Mouse (Mus musculus) lung, embryonic 14.5 days (tissue): ENCODE measurements around the gene Aqp1. TPM values are rescaled to one million over a fixed set of nuclear protein-coding genes. Genes with fewer than 3 reads are reported as not detected.

Source experiments
- ATAC-seq: fragments of 200-750 bp; cut with Nextera tagmentation; 2 replicates; pipeline ENCODE4 v1.8.0; 2017; ENCODE audit warnings: mild to moderate bottlenecking, moderate TSS enrichment, moderate library complexity; ENCODE audit not compliant: insufficient read depth
- DNase-seq: peaks from one replicate; pipeline ENCODE4 v3.0.0-alpha.2; 2015
- H3K27ac ChIP-seq: fragments of 300-500 bp; sonication (generic); 2 replicates; pipeline ENCODE4 v1.5.1; 2014; ENCODE audit warnings: low read depth, mild to moderate bottlenecking, moderate library complexity
- H3K27me3 ChIP-seq: fragments of 300-500 bp; sonication (generic); 2 replicates; pipeline ENCODE4 v1.6.1; 2014; ENCODE audit warnings: low read length, control low read depth; ENCODE audit not compliant: insufficient read depth
- H3K36me3 ChIP-seq: fragments of 300-500 bp; sonication (generic); 2 replicates; pipeline ENCODE4 v1.6.1; 2014; ENCODE audit warnings: control low read depth; ENCODE audit not compliant: insufficient read depth
- H3K4me1 ChIP-seq: fragments of 300-500 bp; sonication (generic); 2 replicates; pipeline ENCODE4 v1.6.1; 2014; ENCODE audit warnings: antibody characterized with exemption, control low read depth; ENCODE audit not compliant: insufficient read depth
- H3K4me2 ChIP-seq: fragments of 300-500 bp; sonication (generic); 2 replicates; pipeline ENCODE4 v1.6.1; 2014; ENCODE audit warnings: mild to moderate bottlenecking
- H3K4me3 ChIP-seq: fragments of 300-500 bp; sonication (generic); 2 replicates; pipeline ENCODE4 v1.5.1; 2014; ENCODE audit warnings: low read depth, low read length
- H3K9ac ChIP-seq: fragments of 300-500 bp; sonication (generic); 2 replicates; pipeline ENCODE4 v1.6.1; 2014
- H3K9me3 ChIP-seq: fragments of 300-500 bp; sonication (generic); 2 replicates; pipeline ENCODE4 v1.6.1; 2016; ENCODE audit warnings: low read depth, low read length, control low read depth
- CTCF ChIP-seq: IDR thresholded peaks from 2 replicates; pipeline ENCODE4 v1.5.1; 2016; ENCODE audit warnings: antibody characterized with exemption, low read depth
- WGBS: fragments of 180-500 bp; shearing (Covaris S2); extraction: QIAGEN DNeasy Blood & Tissue Kit; methylation state at CpG from one replicate; pipeline ENCODE4 v1.1.7; 2014; 5-methylcytosine and 5-hydroxymethylcytosine counted together
- polyA plus RNA-seq: library from polyadenylated mRNA; unstranded; fragments of >200 nt; fragmentation: Nextera tagmentation; extraction: Ambion mirVana; gene quantifications from 2 replicates; pipeline ENCODE4 v1.2.1, GENCODE M21; 2014

Gene Aqp1
- polyA plus RNA-seq, 1 experiment from 2014 or later, result 4.4 TPM

GRCm38 (mm10) chr6:55310179-55310578, 26.1 kb upstream of the Aqp1 start:
- no peak for ATAC-seq
- no peak overlapping the region for H3K27ac ChIP-seq
- H3K4me2 ChIP-seq, result no peak overlapping the region
- 43% methylated on average over 2 of the region's 2 CpGs for WGBS
- DNase-seq, result peak; percentile 29
- H3K9ac ChIP-seq, result no peak overlapping the region
- H3K4me3 ChIP-seq, result no peak overlapping the region
- H3K36me3 ChIP-seq, result 0 out of 2 replicates have a peak, but pooled peaks cover 10% of the 10 kb centered on the region
- H3K27me3 ChIP-seq, result no peaks in the 10 kb centered on the region
- no peaks in the 10 kb centered on the region for H3K4me1 ChIP-seq
- no peak for TF ChIP-seq CTCF
- no peaks in the 10 kb centered on the region for H3K9me3 ChIP-seq

- Histone ChIP-seq H3K4me3 (no peak overlapping the region), H3K27ac (no peak overlapping the region), H3K4me1 (no peaks in the 10 kb centered on the region), H3K9me3 (no peaks in the 10 kb centered on the region), H3K9ac (no peak overlapping the region), H3K27me3 (no peaks in the 10 kb centered on the region), H3K36me3 (0 out of 2 replicates have a peak, but pooled peaks cover 10% of the 10 kb centered on the region), H3K4me2 (no peak overlapping the region)
- 37% methylated on average over 5 of the region's 5 CpGs for WGBS
- DNase-seq (no peak), ATAC-seq (no peak)
- no peak for TF ChIP-seq CTCF
These were observed 24.3 kb upstream of the Aqp1 start for GRCm38 (mm10) chr6:55311962-55312361.

- no peak for DNase-seq
- no peak for ATAC-seq
These were observed 22.3 kb upstream of the Aqp1 start for GRCm38 (mm10) chr6:55313893-55314292.

GRCm38 (mm10) chr6:55314628-55315027, 21.6 kb upstream of the Aqp1 start:
- ATAC-seq, result no peak
- no peak for DNase-seq
- Histone ChIP-seq H3K9ac (no peak overlapping the region), H3K9me3 (no peaks in the 10 kb centered on the region), H3K27ac (no peak overlapping the region), H3K4me3 (no peak overlapping the region), H3K36me3 (0 out of 2 replicates have a peak, but pooled peaks cover 12% of the 10 kb centered on the region), H3K4me1 (0 out of 2 replicates have a peak, but pooled peaks cover 5% of the 10 kb centered on the region), H3K27me3 (no peaks in the 10 kb centered on the region), H3K4me2 (no peak overlapping the region)
- 76% methylated on average over 8 of the region's 8 CpGs for WGBS
- TF ChIP-seq CTCF, result no peak

More at GRCm38 (mm10) chr6:55313893-55314292, 22.3 kb upstream of the Aqp1 start:
- no peak overlapping the region for H3K9ac ChIP-seq
- no peak for TF ChIP-seq CTCF
- H3K4me2 ChIP-seq, result no peak overlapping the region
- H3K9me3 ChIP-seq, result no peaks in the 10 kb centered on the region
- WGBS, result 86% methylated on average over 4 of the region's 4 CpGs
- H3K27ac ChIP-seq, result no peak overlapping the region
- no peaks in the 10 kb centered on the region for H3K4me1 ChIP-seq
- H3K36me3 ChIP-seq, result 0 out of 2 replicates have a peak, but pooled peaks cover 15% of the 10 kb centered on the region
- H3K4me3 ChIP-seq, result no peak overlapping the region
- no peaks in the 10 kb centered on the region for H3K27me3 ChIP-seq

GRCm38 (mm10) chr6:55318597-55318996, 17.6 kb upstream of the Aqp1 start:
- no peak for TF ChIP-seq CTCF
- Histone ChIP-seq H3K36me3 (0 out of 2 replicates have a peak, but pooled peaks cover 5% of the 10 kb centered on the region), H3K27me3 (no peaks in the 10 kb centered on the region), H3K9ac (no peak overlapping the region), H3K27ac (no peak overlapping the region), H3K4me3 (no peak overlapping the region), H3K4me1 (0 out of 2 replicates have a peak, but pooled peaks cover 11% of the 10 kb centered on the region), H3K9me3 (no peaks in the 10 kb centered on the region), H3K4me2 (no peak overlapping the region)
- 97% methylated on average over 3 of the region's 3 CpGs for WGBS
- DNase-seq (no peak), ATAC-seq (no peak)

- Histone ChIP-seq H3K4me1 (0 out of 2 replicates have a peak, but pooled peaks cover 11% of the 10 kb centered on the region), H3K4me3 (no peak overlapping the region), H3K9ac (no peak overlapping the region), H3K27ac (peak overlapping the region; percentile 46; the same call in 1 of the 2 replicates), H3K4me2 (no peak overlapping the region), H3K36me3 (0 out of 2 replicates have a peak, but pooled peaks cover 5% of the 10 kb centered on the region), H3K27me3 (no peaks in the 10 kb centered on the region), H3K9me3 (no peaks in the 10 kb centered on the region)
- peak; percentile 58; the same call in 1 of the 2 replicates for ATAC-seq
- peak; percentile 61 for DNase-seq
- WGBS, result 48% methylated on average over 14 of the region's 14 CpGs
- TF ChIP-seq CTCF, result no peak
These were observed 16.4 kb upstream of the Aqp1 start for GRCm38 (mm10) chr6:55319585-55320551.

- H3K9ac ChIP-seq, result no peak overlapping the region
- H3K4me1 ChIP-seq, result 0 out of 2 replicates have a peak, but pooled peaks cover 11% of the 10 kb centered on the region
- H3K27ac ChIP-seq, result no peak overlapping the region
- TF ChIP-seq CTCF, result no peak
- no peak overlapping the region for H3K4me3 ChIP-seq
- H3K4me2 ChIP-seq, result no peak overlapping the region
- DNase-seq (no peak), ATAC-seq (no peak; the same call in 1 of the 2 replicates)
- H3K36me3 ChIP-seq, result 0 out of 2 replicates have a peak, but pooled peaks cover 5% of the 10 kb centered on the region
- WGBS, result 65% methylated on average over 4 of the region's 4 CpGs
- no peaks in the 10 kb centered on the region for H3K27me3 ChIP-seq
- H3K9me3 ChIP-seq, result no peaks in the 10 kb centered on the region
These were observed 15.3 kb upstream of the Aqp1 start for GRCm38 (mm10) chr6:55320894-55321293.
